Mouse (Mus musculus): ENCODE data around the gene Frmpd4. TPM values are rescaled to one million over a fixed set of nuclear protein-coding genes. Genes with fewer than 3 reads are reported as not detected.

Frmpd4 gene
- total and polyA plus RNA-seq, 2 experiments from 2014 or later, result 2.1 to 10.9 TPM

- no peak overlapping the region for H3K4me2 ChIP-seq (ENCODE audit: low read depth, low read length)
- ATAC-seq (no peak), DNase-seq (ENCODE audit: low spot score) (no peak)
- no peaks in the 10 kb centered on the region for H3K27me3 ChIP-seq (ENCODE audit: insufficient read depth, low read length)
- no peaks in the 10 kb centered on the region for H3K9me3 ChIP-seq (ENCODE audit: low read length)
- no peaks in the 10 kb centered on the region for H3K4me1 ChIP-seq (ENCODE audit: insufficient read depth, low read length)
- no peak overlapping the region for H3K4me3 ChIP-seq (ENCODE audit: low read length)
- no peak overlapping the region for H3K9ac ChIP-seq (replicated peaks; ENCODE audit: low read length)
- no peaks in the 10 kb centered on the region for H3K36me3 ChIP-seq (ENCODE audit: insufficient read depth, low read length)
- no peak overlapping the region for H3K27ac ChIP-seq
- 75% methylated on average over 4 of the region's 4 CpGs for WGBS
- TF ChIP-seq CTCF (IDR thresholded peaks at IDR 0.05; ENCODE audit: low read depth), result no peak
Measured at GRCm38 (mm10) chrX:168020574-168021145, 556.4 kb downstream of the Frmpd4 start.

GRCm38 (mm10) chrX:168017792-168018191, 559.2 kb downstream of the Frmpd4 start:
- Histone ChIP-seq H3K4me2 (ENCODE audit: low read depth, low read length) (no peak overlapping the region), H3K27me3 (ENCODE audit: insufficient read depth, low read length) (no peaks in the 10 kb centered on the region), H3K9ac (replicated peaks; ENCODE audit: low read length) (no peak overlapping the region), H3K4me3 (ENCODE audit: low read length) (no peak overlapping the region), H3K9me3 (ENCODE audit: low read length) (no peaks in the 10 kb centered on the region), H3K27ac (no peak overlapping the region), H3K4me1 (ENCODE audit: insufficient read depth, low read length) (no peaks in the 10 kb centered on the region), H3K36me3 (ENCODE audit: insufficient read depth, low read length) (no peaks in the 10 kb centered on the region)
- TF ChIP-seq CTCF (IDR thresholded peaks at IDR 0.05; ENCODE audit: low read depth), result no peak
- ATAC-seq (no peak), DNase-seq (ENCODE audit: low spot score) (no peak)
- WGBS, result 73% methylated on average over 3 of the region's 3 CpGs

GRCm38 (mm10) chrX:167984835-167985234, 592.2 kb downstream of the Frmpd4 start:
- DNase-seq (ENCODE audit: low spot score) (no peak), ATAC-seq (no peak)
- no peaks in the 10 kb centered on the region for H3K4me1 ChIP-seq (ENCODE audit: insufficient read depth, low read length)
- no peak overlapping the region for H3K4me3 ChIP-seq (ENCODE audit: low read length)
- TF ChIP-seq CTCF (IDR thresholded peaks at IDR 0.05; ENCODE audit: low read depth), result no peak
- no peak overlapping the region for H3K4me2 ChIP-seq (ENCODE audit: low read depth, low read length)
- H3K9ac ChIP-seq (replicated peaks; ENCODE audit: low read length), result no peak overlapping the region
- H3K27ac ChIP-seq, result no peak overlapping the region
- H3K9me3 ChIP-seq (ENCODE audit: low read length), result no peaks in the 10 kb centered on the region
- no peaks in the 10 kb centered on the region for H3K27me3 ChIP-seq (ENCODE audit: insufficient read depth, low read length)
- H3K36me3 ChIP-seq (ENCODE audit: insufficient read depth, low read length), result no peaks in the 10 kb centered on the region

DNA sequence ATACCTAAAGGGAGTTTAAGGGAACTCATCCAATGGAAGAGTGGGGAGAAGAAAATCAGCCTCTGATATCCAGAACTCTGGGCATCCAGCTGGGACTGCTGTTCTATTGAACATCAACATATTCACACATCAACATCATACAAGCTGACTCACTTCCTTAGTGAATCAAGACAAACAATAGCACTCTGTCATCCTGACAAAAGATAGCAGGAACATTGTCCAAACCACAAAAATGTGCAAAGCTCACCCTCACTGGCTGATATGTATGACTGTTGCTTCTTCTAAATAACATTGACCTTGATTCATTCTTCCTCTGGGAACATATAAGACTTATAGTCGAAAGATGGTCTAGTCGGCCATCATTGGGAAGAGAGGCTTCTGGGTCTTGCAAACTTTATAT, 625.8 kb downstream of the Frmpd4 start:
- ATAC-seq (no peak), DNase-seq (ENCODE audit: low spot score) (no peak)
- no peak for TF ChIP-seq CTCF (IDR thresholded peaks at IDR 0.05; ENCODE audit: low read depth)
- H3K27ac ChIP-seq, result no peak overlapping the region
- H3K36me3 ChIP-seq (ENCODE audit: insufficient read depth, low read length), result no peaks in the 10 kb centered on the region
- H3K4me3 ChIP-seq (ENCODE audit: low read length), result no peak overlapping the region
- H3K9ac ChIP-seq (replicated peaks; ENCODE audit: low read length), result no peak overlapping the region
- no peaks in the 10 kb centered on the region for H3K4me1 ChIP-seq (ENCODE audit: insufficient read depth, low read length)
- no peaks in the 10 kb centered on the region for H3K9me3 ChIP-seq (ENCODE audit: low read length)
- 90% methylated on average over 2 of the region's 2 CpGs for WGBS
- no peaks in the 10 kb centered on the region for H3K27me3 ChIP-seq (ENCODE audit: insufficient read depth, low read length)
- H3K4me2 ChIP-seq (ENCODE audit: low read depth, low read length), result no peak overlapping the region

GRCm38 (mm10) chrX:167909483-167909882, 667.5 kb downstream of the Frmpd4 start:
- no peak for TF ChIP-seq CTCF (IDR thresholded peaks at IDR 0.05; ENCODE audit: low read depth)
- Histone ChIP-seq H3K4me1 (ENCODE audit: insufficient read depth, low read length) (no peaks in the 10 kb centered on the region), H3K4me3 (ENCODE audit: low read length) (no peak overlapping the region), H3K27me3 (ENCODE audit: insufficient read depth, low read length) (no peaks in the 10 kb centered on the region), H3K27ac (no peak overlapping the region), H3K36me3 (ENCODE audit: insufficient read depth, low read length) (no peaks in the 10 kb centered on the region), H3K9me3 (ENCODE audit: low read length) (no peaks in the 10 kb centered on the region), H3K9ac (replicated peaks; ENCODE audit: low read length) (no peak overlapping the region), H3K4me2 (ENCODE audit: low read depth, low read length) (no peak overlapping the region)
- DNase-seq (ENCODE audit: low spot score) (peak; percentile 15), ATAC-seq (no peak)

GRCm38 (mm10) chrX:167901046-167901445, 676.0 kb downstream of the Frmpd4 start:
- H3K9ac ChIP-seq (replicated peaks; ENCODE audit: low read length), result no peak overlapping the region
- H3K36me3 ChIP-seq (ENCODE audit: insufficient read depth, low read length), result no peaks in the 10 kb centered on the region
- H3K4me3 ChIP-seq (ENCODE audit: low read length), result no peak overlapping the region
- no peak overlapping the region for H3K27ac ChIP-seq
- H3K4me2 ChIP-seq (ENCODE audit: low read depth, low read length), result no peak overlapping the region
- no peak for TF ChIP-seq CTCF (IDR thresholded peaks at IDR 0.05; ENCODE audit: low read depth)
- H3K4me1 ChIP-seq (ENCODE audit: insufficient read depth, low read length), result no peaks in the 10 kb centered on the region
- no peak for DNase-seq (ENCODE audit: low spot score)
- 81% methylated on average over 3 of the region's 3 CpGs for WGBS
- no peak for ATAC-seq
- no peaks in the 10 kb centered on the region for H3K9me3 ChIP-seq (ENCODE audit: low read length)
- no peaks in the 10 kb centered on the region for H3K27me3 ChIP-seq (ENCODE audit: insufficient read depth, low read length)

- Histone ChIP-seq H3K9me3 (ENCODE audit: low read length) (no peaks in the 10 kb centered on the region), H3K4me1 (ENCODE audit: insufficient read depth, low read length) (no peaks in the 10 kb centered on the region), H3K27ac (no peak overlapping the region), H3K27me3 (ENCODE audit: insufficient read depth, low read length) (no peaks in the 10 kb centered on the region), H3K9ac (replicated peaks; ENCODE audit: low read length) (no peak overlapping the region), H3K36me3 (ENCODE audit: insufficient read depth, low read length) (no peaks in the 10 kb centered on the region), H3K4me3 (ENCODE audit: low read length) (no peak overlapping the region), H3K4me2 (ENCODE audit: low read depth, low read length) (no peak overlapping the region)
- TF ChIP-seq CTCF (IDR thresholded peaks at IDR 0.05; ENCODE audit: low read depth), result no peak
- peak; percentile 4 for DNase-seq (ENCODE audit: low spot score)
- no peak for ATAC-seq
- WGBS, result 51% methylated on average over 5 of the region's 5 CpGs
Measured at GRCm38 (mm10) chrX:167854821-167855220, 722.2 kb downstream of the Frmpd4 start.

Data from hindbrain, postnatal 0 days (tissue).